Mouse (Mus musculus) adrenal gland (tissue): ENCODE measurements around the gene Sgms1.

Experiments used
- intact Hi-C: fragments of 180-260 bp; cut with DNase I; formaldehyde crosslinking; loops from one replicate; pipeline ENCODE4 v1.15.1; 2025

Sgms1 gene

GRCm38 (mm10) chr19:32254204-32254603, 135.3 kb downstream of the Sgms1 start:
- intact Hi-C loops: no loop called here

GRCm38 (mm10) chr19:32252987-32253386, 136.5 kb downstream of the Sgms1 start:
- intact Hi-C loops: no loop called here

- intact Hi-C loops: no loop called here
These were observed 137.1 kb downstream of the Sgms1 start for GRCm38 (mm10) chr19:32252451-32252850.

GRCm38 (mm10) chr19:32249181-32250130, 140.1 kb downstream of the Sgms1 start:
- intact Hi-C loops: no loop called here

- intact Hi-C loops: no loop called here
These were observed 144.6 kb downstream of the Sgms1 start for GRCm38 (mm10) chr19:32244881-32245280.

- intact Hi-C loops: no loop called here
These were observed 146.3 kb downstream of the Sgms1 start for GRCm38 (mm10) chr19:32243246-32243645.

- intact Hi-C loops: no loop called here
These were observed 147.4 kb downstream of the Sgms1 start for GRCm38 (mm10) chr19:32242153-32242552.

GRCm38 (mm10) chr19:32240417-32240990, 149.0 kb downstream of the Sgms1 start:
- intact Hi-C loops: no loop called here

GRCm38 (mm10) chr19:32239925-32240324, 149.6 kb downstream of the Sgms1 start:
- intact Hi-C loops: no loop called here

- intact Hi-C loops: no loop called here
These were observed 150.1 kb downstream of the Sgms1 start for GRCm38 (mm10) chr19:32239459-32239792.

GRCm38 (mm10) chr19:32238722-32239458, 150.6 kb downstream of the Sgms1 start:
- intact Hi-C loops: no loop called here

GRCm38 (mm10) chr19:32237685-32238084, 151.8 kb downstream of the Sgms1 start:
- intact Hi-C loops: no loop called here

GRCm38 (mm10) chr19:32237173-32237583, 152.3 kb downstream of the Sgms1 start:
- intact Hi-C loops: no loop called here

- intact Hi-C loops: no loop called here
These were observed 154.6 kb downstream of the Sgms1 start for GRCm38 (mm10) chr19:32234717-32235434.

GRCm38 (mm10) chr19:32231292-32231691, 158.2 kb downstream of the Sgms1 start:
- intact Hi-C loops: no loop called here

- intact Hi-C loops: no loop called here
These were observed 158.7 kb downstream of the Sgms1 start for GRCm38 (mm10) chr19:32230798-32231197.

- intact Hi-C loops: no loop called here
These were observed 159.2 kb downstream of the Sgms1 start for GRCm38 (mm10) chr19:32230301-32230700.

- intact Hi-C loops: no loop called here
These were observed 159.7 kb downstream of the Sgms1 start for GRCm38 (mm10) chr19:32229776-32230175.

GRCm38 (mm10) chr19:32227175-32227574, 162.3 kb downstream of the Sgms1 start:
- intact Hi-C loops: no loop called here

- intact Hi-C loops: no loop called here
These were observed 164.4 kb downstream of the Sgms1 start for GRCm38 (mm10) chr19:32225097-32225490.
